Mouse (Mus musculus) lung, embryonic 15.5 days (tissue): ENCODE measurements around the gene Ercc8. TPM values are rescaled to one million over a fixed set of nuclear protein-coding genes. Genes with fewer than 3 reads are reported as not detected.

ENCODE experiments used
- polyA plus RNA-seq: library from polyadenylated mRNA; unstranded; fragments of >200 nt; fragmentation: Nextera tagmentation; extraction: Ambion mirVana; gene quantifications from 2 replicates; pipeline ENCODE4 v1.2.1, GENCODE M21; 2015

The Ercc8 gene
- polyA plus RNA-seq, 1 experiment from 2014 or later = 16.5 TPM

Other genes starting within 250 kb of the Ercc8 start
- gene Smim15, start 114.3 kb upstream of the Ercc8 start, polyA plus RNA-seq = 68.8 and 69.7 TPM in 2 replicates
- gene Ndufaf2, start 108 bp upstream of the Ercc8 start, polyA plus RNA-seq = 62.1 and 64.5 TPM in 2 replicates
- 10.2 and 11.5 TPM in 2 replicates for gene Elovl7, start 55.7 kb downstream of the Ercc8 start, polyA plus RNA-seq
- gene Depdc1b, start 157.6 kb downstream of the Ercc8 start, polyA plus RNA-seq = 13.4 and 15.2 TPM in 2 replicates